Mouse (Mus musculus) olfactory bulb, adult 2 months (tissue): Measurements from ENCODE around the gene Smoc1.

Source experiments
- CTCF ChIP-seq: fragments of 200-500 bp; IDR thresholded peaks from 2 replicates; pipeline ENCODE4 v1.5.1; 2012; ENCODE audit warnings: low read depth, mild to moderate bottlenecking, low read length, moderate library complexity; ENCODE audit not compliant: insufficient read depth
- POLR2A ChIP-seq: fragments of 200-500 bp; IDR thresholded peaks from 2 replicates; pipeline ENCODE4 v1.6.1; 2012; ENCODE audit warnings: mild to moderate bottlenecking, low read depth, low read length, moderate library complexity; ENCODE audit not compliant: insufficient read depth

GRCm38 (mm10) chr12:81112321-81112720 is 85.7 kb downstream of the Smoc1 start:
- no peak for TF ChIP-seq POLR2A
- TF ChIP-seq CTCF = no peak
